Comparison of ENCODE assay signal across 19 mouse cellular contexts in the genomic region with DNA sequence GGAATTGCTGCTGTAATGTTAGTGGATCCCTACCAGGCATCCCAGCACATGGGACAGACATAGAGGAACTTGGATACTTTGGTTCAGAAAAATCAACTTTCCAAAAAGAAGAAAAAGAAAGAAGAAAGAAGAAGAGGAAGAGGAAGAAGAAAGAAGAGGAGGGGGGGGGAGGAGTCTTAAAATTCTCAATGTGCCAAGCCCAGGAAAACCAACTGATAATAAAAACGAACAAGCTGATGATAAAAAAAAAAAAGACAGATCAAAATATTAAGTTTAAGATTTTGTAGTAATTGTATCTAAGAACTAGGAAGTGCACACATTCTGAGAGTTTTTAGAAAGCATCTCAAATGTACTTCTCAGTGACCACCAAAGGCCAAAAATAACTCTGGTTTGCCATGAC. TPM values are rescaled to one million over a fixed set of nuclear protein-coding genes. Genes with fewer than 3 reads are reported as not detected.
"Had no signal": no experiment of that assay in that cellular context is flagged by ENCODE, and none has a peak within 500 bp of the region (broad histone marks: within the 10 kb centered on the region; RNA-seq: fewer than 3 reads in every experiment).

No protein-coding gene starts in this region.

- H3K4me1 ChIP-seq: midbrain, embryonic 13.5 days; neural tube, embryonic 13.5 days; neural tube, embryonic 15.5 days had no signal

- ATAC-seq: midbrain, embryonic 13.5 days; midbrain, embryonic 16.5 days had no signal

- H3K9ac ChIP-seq: liver, embryonic 14.5 days; lung, embryonic 14.5 days; midbrain, embryonic 13.5 days; neural tube, embryonic 13.5 days; neural tube, embryonic 15.5 days had no signal

- H3K27me3 ChIP-seq: midbrain, embryonic 13.5 days; neural tube, embryonic 13.5 days; neural tube, embryonic 15.5 days had no signal

- DNase-seq: lung, adult 18-20 months; lung, embryonic 14.5 days; lung, postnatal 10 days; lung, postnatal 4 days; retina, postnatal 1 day; right cerebral cortex, adult 18-20 months; right cerebral cortex, postnatal 25 days; right cerebral cortex, postnatal 4 days; spleen, adult 18-20 months; thymus, adult 18-20 months; thymus, postnatal 14 days; thymus, postnatal 4 days had no signal

- H3K4me3 ChIP-seq: midbrain, embryonic 13.5 days; myocyte; neural tube, embryonic 13.5 days; neural tube, embryonic 15.5 days had no signal

- H3K27ac ChIP-seq: liver, embryonic 14.5 days; midbrain, embryonic 13.5 days; neural tube, embryonic 13.5 days; neural tube, embryonic 15.5 days had no signal

- H3K4me2 ChIP-seq: lung, embryonic 14.5 days; midbrain, embryonic 11.5 days; midbrain, embryonic 13.5 days; neural tube, embryonic 13.5 days; neural tube, embryonic 15.5 days had no signal

- H3K9me3 ChIP-seq: midbrain, embryonic 13.5 days; neural tube, embryonic 13.5 days; neural tube, embryonic 15.5 days had no signal

- H3K36me3 ChIP-seq: midbrain, embryonic 13.5 days; neural tube, embryonic 13.5 days; neural tube, embryonic 15.5 days had no signal

RNA-seq across cellular contexts. Expression of gene Ptger3, which starts 10.2 kb away (rescaled TPM):
- polyA plus RNA-seq: myocyte had no signal
